8 mouse cellular contexts compared by ENCODE assay signal in the genomic region with DNA sequence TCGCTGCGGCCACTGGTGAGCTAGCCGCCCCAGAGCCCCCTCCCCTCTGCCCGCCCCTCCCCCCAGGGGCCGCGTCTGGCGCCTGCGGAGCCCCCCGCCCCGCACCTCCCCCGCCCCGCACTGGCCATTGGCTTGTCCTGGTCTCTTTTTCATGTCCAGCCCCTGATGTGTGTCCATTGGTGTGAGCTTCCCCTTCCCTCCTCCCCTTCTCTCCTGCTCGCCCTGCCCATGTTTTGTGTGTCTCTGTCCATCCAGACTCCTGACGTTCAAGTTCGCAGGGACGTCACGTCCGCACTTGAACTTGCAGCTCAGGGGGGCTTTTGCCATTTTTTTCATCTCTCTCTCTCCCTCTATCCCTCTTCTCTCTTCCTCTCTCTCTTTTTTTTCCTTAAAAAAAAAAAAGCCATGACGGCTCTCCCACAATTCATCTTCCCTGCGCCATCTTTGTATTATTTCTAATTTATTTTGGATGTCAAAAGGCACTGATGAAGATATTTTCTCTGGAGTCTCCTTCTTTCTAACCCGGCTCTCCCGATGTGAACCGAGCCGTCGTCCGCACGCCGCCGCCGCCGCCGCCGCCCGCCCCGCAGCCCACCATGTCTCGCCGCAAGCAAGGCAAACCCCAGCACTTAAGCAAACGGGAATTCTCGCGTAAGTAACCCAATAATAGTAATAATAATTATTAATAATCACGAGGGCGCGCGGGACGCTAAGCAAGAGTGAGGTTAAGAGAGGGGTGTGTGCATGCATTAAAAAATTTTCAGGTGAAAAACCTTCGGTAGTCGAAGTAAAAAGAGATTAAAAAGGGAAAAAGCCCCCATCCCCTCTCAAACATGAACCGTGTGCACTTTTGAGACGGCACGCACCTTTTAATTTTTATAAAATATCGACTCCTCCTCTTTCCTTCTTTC. TPM values are rescaled to one million over a fixed set of nuclear protein-coding genes. Genes with fewer than 3 reads are reported as not detected.
DNase-seq lines count a peak whose midpoint lies in the region; ATAC-seq lines count a peak whose summit lies in the region.

TSS of gene Bcl11a (plus strand) at position 262 of the 911 bp plus-strand sequence.

- peak; percentile 45 for ATAC-seq in forebrain, embryonic 14.5 days
- peak; percentile 73 for ATAC-seq in intestine, embryonic 15.5 days
- ATAC-seq in midbrain, embryonic 16.5 days, result peak; percentile 58

- WGBS in forebrain, embryonic 14.5 days, result under 1% methylated on average over 41 of the region's 51 CpGs
- WGBS in intestine, embryonic 15.5 days, result under 1% methylated on average over 40 of the region's 51 CpGs
- WGBS in midbrain, embryonic 16.5 days, result 0% methylated on average over 40 of the region's 51 CpGs

- H3K4me2 ChIP-seq in forebrain, embryonic 14.5 days (ENCODE audit: low read length), result peak within 1 kb of the TSS; percentile 98
- H3K4me2 ChIP-seq in intestine, embryonic 15.5 days (replicated peaks), result peak within 1 kb of the TSS; percentile 97
- H3K4me2 ChIP-seq in midbrain, embryonic 16.5 days (ENCODE audit: low read length), result peak within 1 kb of the TSS; percentile 99

- DNase-seq in gastrocnemius, adult 18-20 months (ENCODE audit: low spot score), result peak; percentile 5
- DNase-seq in gastrocnemius, postnatal 25 days, result no peak
- DNase-seq in adrenal gland, adult 2 months, result peak; percentile 77
- peak; percentile 94 for DNase-seq in forebrain, embryonic 14.5 days (ENCODE audit: low spot score)
- DNase-seq in liver, result peak; percentile 75
- no peak for DNase-seq in T-cell, adult 2 months (ENCODE audit: low spot score)

- peaks cover 14% of the 10 kb centered on the region for H3K4me1 ChIP-seq in forebrain, embryonic 14.5 days (ENCODE audit: control insufficient read depth, insufficient read depth, low read length)
- peaks cover 19% of the 10 kb centered on the region for H3K4me1 ChIP-seq in intestine, embryonic 15.5 days (replicated peaks)
- peaks cover 14% of the 10 kb centered on the region for H3K4me1 ChIP-seq in midbrain, embryonic 16.5 days (ENCODE audit: control insufficient read depth, insufficient read depth, low read length)

- no peaks in the 10 kb centered on the region for H3K27me3 ChIP-seq in forebrain, embryonic 14.5 days (replicated peaks; ENCODE audit: control insufficient read depth, insufficient read depth, low read length)
- 0 out of 2 replicates have a peak, but pooled peaks cover 4% of the 10 kb centered on the region for H3K27me3 ChIP-seq in intestine, embryonic 15.5 days (replicated peaks)
- no peaks in the 10 kb centered on the region for H3K27me3 ChIP-seq in midbrain, embryonic 16.5 days (ENCODE audit: control insufficient read depth, insufficient read depth, low read depth, low read length)

- no peaks in the 10 kb centered on the region for H3K36me3 ChIP-seq in forebrain, embryonic 14.5 days (ENCODE audit: control insufficient read depth, insufficient read depth, low read length)
- H3K36me3 ChIP-seq in intestine, embryonic 15.5 days, result no peaks in the 10 kb centered on the region
- no peaks in the 10 kb centered on the region for H3K36me3 ChIP-seq in midbrain, embryonic 16.5 days (ENCODE audit: control insufficient read depth, insufficient read depth, low read length)

- H3K9me3 ChIP-seq in forebrain, embryonic 14.5 days (replicated peaks; ENCODE audit: control insufficient read depth, low read length), result no peaks in the 10 kb centered on the region
- H3K9me3 ChIP-seq in intestine, embryonic 15.5 days, result no peaks in the 10 kb centered on the region
- no peaks in the 10 kb centered on the region for H3K9me3 ChIP-seq in midbrain, embryonic 16.5 days (replicated peaks; ENCODE audit: control insufficient read depth, low read length, poor library complexity, severe bottlenecking)

- peak within 1 kb of the TSS; percentile 100 for H3K27ac ChIP-seq in forebrain, embryonic 14.5 days (ENCODE audit: low read depth, low read length)
- peak within 1 kb of the TSS; percentile 93 for H3K27ac ChIP-seq in intestine, embryonic 15.5 days
- peak within 1 kb of the TSS; percentile 97 for H3K27ac ChIP-seq in midbrain, embryonic 16.5 days (ENCODE audit: low read length)

- H3K9ac ChIP-seq in forebrain, embryonic 14.5 days (ENCODE audit: low read length), result peak within 1 kb of the TSS; percentile 100
- peak within 1 kb of the TSS; percentile 70 for H3K9ac ChIP-seq in intestine, embryonic 15.5 days
- peak within 1 kb of the TSS; percentile 87 for H3K9ac ChIP-seq in midbrain, embryonic 16.5 days (ENCODE audit: low read depth, low read length)

- H3K4me3 ChIP-seq in forebrain, embryonic 14.5 days (ENCODE audit: low read depth, low read length), result peak within 1 kb of the TSS; percentile 91
- H3K4me3 ChIP-seq in intestine, embryonic 15.5 days (replicated peaks), result peak within 1 kb of the TSS; percentile 72
- peak within 1 kb of the TSS; percentile 60 for H3K4me3 ChIP-seq in midbrain, embryonic 16.5 days (ENCODE audit: low read depth, low read length)

RNA-seq across cellular contexts. Expression of gene Bcl11a, which starts in this region (rescaled TPM):
- under 1 TPM in 1 of 2 experiments, not detected in 1; 0.05 TPM for total RNA-seq in gastrocnemius, adult 18-20 months (2021)
- under 1 TPM in 1 of 2 experiments, not detected in 1; 0.05 TPM for total RNA-seq in gastrocnemius, postnatal 25 days (2021)
- 1 to 10 TPM; 4.3 to 5.9 TPM for total RNA-seq in adrenal gland, adult 2 months (2021)
- 0.80 and 0.81 TPM in 2 replicates for polyA plus RNA-seq in adrenal gland, adult 2 months (2012; rRNA removed)
- 148 and 174 TPM in 2 replicates for polyA plus RNA-seq in forebrain, embryonic 14.5 days (2014; fragmentation: Nextera tagmentation; extraction: Ambion mirVana)
- polyA plus RNA-seq in intestine, embryonic 15.5 days (2015; fragmentation: Nextera tagmentation; extraction: Ambion mirVana), result 17.3 and 19.7 TPM in 2 replicates
- 99.8 and 107 TPM in 2 replicates for polyA plus RNA-seq in midbrain, embryonic 16.5 days (2015; fragmentation: Nextera tagmentation; extraction: Ambion mirVana)

Comparison
In these comparisons a context has a peak if more than half of its experiments do, and no peak if none do; other contexts are left out.
1. RNA of gene Bcl11a (total RNA-seq): 4.3 to 5.9 TPM in adrenal gland, adult 2 months; 0.05 TPM in gastrocnemius, postnatal 25 days and 0.05 TPM in gastrocnemius, adult 18-20 months; every median in the first group is over 4 times any median in the second.
2. RNA of gene Bcl11a (polyA plus RNA-seq): 148 to 174 TPM in forebrain, embryonic 14.5 days, 99.8 to 107 TPM in midbrain, embryonic 16.5 days and 17.3 to 19.7 TPM in intestine, embryonic 15.5 days; 0.80 to 0.81 TPM in adrenal gland, adult 2 months; every median in the first group is over 10 times any median in the second.
3. Peak in DNase-seq in gastrocnemius, adult 18-20 months; RNA of the gene not detected or under 1 TPM.
4. DNase-seq: peak in adrenal gland, adult 2 months (single experiment), forebrain, embryonic 14.5 days (single experiment) and liver (single experiment); none in gastrocnemius, postnatal 25 days (single experiment) and T-cell, adult 2 months (single experiment).
5. Peak in every context shown above with its lines, with median percentiles within 50 percentile points of each other: ATAC-seq, H3K27ac ChIP-seq, H3K4me2 ChIP-seq, H3K4me3 ChIP-seq and H3K9ac ChIP-seq.